Mouse (Mus musculus) myocyte (in vitro differentiated cells): ENCODE measurements around the gene Olfr733.

Experiments used
- MAX ChIP-seq: IDR thresholded peaks from one replicate; pipeline ENCODE4 v1.6.1; 2011; ENCODE audit warnings: low read depth, mild to moderate bottlenecking, control low read depth
- POLR2A ChIP-seq: IDR thresholded peaks from one replicate; pipeline ENCODE4 v1.6.1; 2011; ENCODE audit warnings: low read depth, mild to moderate bottlenecking, control low read depth, moderate library complexity; ENCODE audit not compliant: insufficient read length
- POLR2AphosphoS2 ChIP-seq: IDR thresholded peaks from one replicate; pipeline ENCODE4 v1.6.1; 2011; ENCODE audit warnings: low read depth, control low read depth; ENCODE audit not compliant: insufficient read length
- USF1 ChIP-seq: IDR thresholded peaks from one replicate; pipeline ENCODE4 v1.6.1; 2011; ENCODE audit warnings: low read depth, mild to moderate bottlenecking, control low read depth, moderate library complexity

DNA sequence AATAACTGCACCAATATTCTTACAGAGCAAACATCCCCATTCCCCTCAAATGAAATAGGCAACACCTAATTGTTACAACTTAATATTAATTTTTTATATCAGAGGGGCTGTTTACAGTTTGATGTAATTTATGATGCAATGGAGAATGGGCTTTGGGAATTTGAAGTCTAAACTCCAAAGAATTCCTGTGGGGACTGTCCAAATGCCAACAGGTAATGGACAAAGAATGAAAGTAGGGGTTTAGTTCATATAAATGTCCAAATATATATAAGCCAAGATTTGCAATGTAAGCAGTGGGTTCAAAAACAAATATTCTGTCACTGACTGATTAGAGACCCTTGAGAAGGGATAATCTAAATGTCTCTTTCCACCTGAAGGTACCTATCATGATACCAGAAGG, at the start of gene Olfr733:
- TF ChIP-seq USF1 (no peak), MAX (no peak), POLR2AphosphoS2 (no peak), POLR2A (no peak)
